Mouse (Mus musculus) thymus, adult 2 months (tissue): ENCODE measurements around the gene 1700017B05Rik.

Source experiments
- CTCF ChIP-seq: fragments of 200-500 bp; IDR thresholded peaks from 2 replicates; pipeline ENCODE4 v1.5.1; 2012; ENCODE audit warnings: mild to moderate bottlenecking, control low read depth, low read length, moderate library complexity, borderline replicate concordance; ENCODE audit not compliant: control insufficient read depth, poor library complexity, insufficient read depth; ENCODE audit errors: extremely low read depth
- POLR2A ChIP-seq: fragments of 200-500 bp; IDR thresholded peaks from 2 replicates; pipeline ENCODE4 v1.6.1; 2012; ENCODE audit warnings: mild to moderate bottlenecking, low read length, control low read depth, moderate library complexity; ENCODE audit not compliant: control insufficient read depth, poor library complexity, insufficient read depth; ENCODE audit errors: extremely low read depth

- TF ChIP-seq CTCF (no peak), POLR2A (no peak)
Measured at GRCm38 (mm10) chr9:57303356-57303755, 40.9 kb upstream of the 1700017B05Rik start.
